Mouse (Mus musculus) midbrain, embryonic 11.5 days (tissue): Measurements from ENCODE around the gene Serpina5. TPM values are rescaled to one million over a fixed set of nuclear protein-coding genes. Genes with fewer than 3 reads are reported as not detected.

ENCODE experiments used
- ATAC-seq: fragments of 200-750 bp; cut with Nextera tagmentation; 2 replicates; pipeline ENCODE4 v1.8.0; 2017; ENCODE audit warnings: moderate TSS enrichment, moderate library complexity; ENCODE audit not compliant: low FRiP score
- DNase-seq: peaks from one replicate; pipeline ENCODE4 v3.0.0; 2015; ENCODE audit warnings: low spot score; ENCODE audit errors: missing footprints
- H3K27ac ChIP-seq: fragments of 300-500 bp; sonication (generic); 2 replicates; pipeline ENCODE4 v1.5.1; 2014; ENCODE audit warnings: low read depth, low read length
- H3K27me3 ChIP-seq: fragments of 300-500 bp; sonication (generic); 2 replicates; pipeline ENCODE4 v1.6.1; 2014; ENCODE audit warnings: mild to moderate bottlenecking, low read length, moderate library complexity, mixed read lengths; ENCODE audit not compliant: control insufficient read depth, insufficient read depth
- H3K36me3 ChIP-seq: fragments of 300-500 bp; sonication (generic); 2 replicates; pipeline ENCODE4 v1.6.1; 2014; ENCODE audit warnings: mild to moderate bottlenecking, low read length, moderate library complexity, mixed read lengths; ENCODE audit not compliant: control insufficient read depth, insufficient read depth
- H3K4me1 ChIP-seq: fragments of 300-500 bp; sonication (generic); 2 replicates; pipeline ENCODE4 v1.6.1; 2014; ENCODE audit warnings: low read length; ENCODE audit not compliant: control insufficient read depth, insufficient read depth
- H3K4me2 ChIP-seq: fragments of 300-500 bp; sonication (generic); 2 replicates; pipeline ENCODE4 v1.6.1; 2014; ENCODE audit warnings: mild to moderate bottlenecking, moderate library complexity
- H3K4me3 ChIP-seq: fragments of 300-500 bp; sonication (generic); 2 replicates; pipeline ENCODE4 v1.5.1; 2014; ENCODE audit warnings: low read depth, low read length
- H3K9ac ChIP-seq: fragments of 300-500 bp; sonication (generic); 2 replicates; pipeline ENCODE4 v1.6.1; 2014; ENCODE audit warnings: low read length
- H3K9me3 ChIP-seq: fragments of 300-500 bp; sonication (generic); 2 replicates; pipeline ENCODE4 v1.6.1; 2016; ENCODE audit warnings: low read length; ENCODE audit not compliant: control insufficient read depth
- WGBS: fragments of 180-500 bp; shearing (Covaris S2); extraction: QIAGEN DNeasy Blood & Tissue Kit; methylation state at CpG from one replicate; pipeline ENCODE4 v1.1.7; 2014; 5-methylcytosine and 5-hydroxymethylcytosine counted together
- polyA plus RNA-seq: library from polyadenylated mRNA; unstranded; fragments of >200 nt; fragmentation: Nextera tagmentation; extraction: Ambion mirVana; gene quantifications from 2 replicates; pipeline ENCODE4 v1.2.1, GENCODE M21; 2014

Gene Serpina5
- polyA plus RNA-seq, result not detected in 2 replicates

DNA sequence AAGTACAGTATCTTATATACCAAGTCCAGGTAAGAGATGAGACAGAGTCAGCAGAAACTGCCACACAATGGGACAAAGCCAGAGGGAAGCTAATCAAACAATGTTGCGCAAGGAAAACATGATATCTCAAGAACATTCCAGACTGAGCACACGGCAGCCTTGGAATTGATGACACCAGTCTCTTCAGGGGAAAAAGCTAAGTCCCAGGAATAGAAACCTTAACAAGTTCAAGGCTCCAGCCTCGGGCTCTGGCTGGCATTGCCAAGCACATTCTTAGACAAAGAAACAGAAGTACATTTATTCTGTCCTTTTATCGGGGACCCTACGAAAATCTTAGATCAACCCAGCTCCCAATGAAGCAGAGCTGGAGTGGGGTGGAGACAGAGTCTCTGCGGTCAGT, at the start of gene Serpina5:
Gene Serpina5, plus strand, starts transcription at position 346 of the 400 bp plus-strand sequence.
- Histone ChIP-seq H3K36me3 (no peaks in the 10 kb centered on the region), H3K9me3 (no peaks in the 10 kb centered on the region), H3K27me3 (no peaks in the 10 kb centered on the region), H3K4me1 (no peaks in the 10 kb centered on the region), H3K9ac (no peak within 1 kb of the TSS), H3K27ac (no peak within 1 kb of the TSS), H3K4me3 (no peak within 1 kb of the TSS), H3K4me2 (no peak within 1 kb of the TSS)
- 88% methylated on average over 6 of the region's 6 CpGs for WGBS
- ATAC-seq (no peak), DNase-seq (no peak)

DNA sequence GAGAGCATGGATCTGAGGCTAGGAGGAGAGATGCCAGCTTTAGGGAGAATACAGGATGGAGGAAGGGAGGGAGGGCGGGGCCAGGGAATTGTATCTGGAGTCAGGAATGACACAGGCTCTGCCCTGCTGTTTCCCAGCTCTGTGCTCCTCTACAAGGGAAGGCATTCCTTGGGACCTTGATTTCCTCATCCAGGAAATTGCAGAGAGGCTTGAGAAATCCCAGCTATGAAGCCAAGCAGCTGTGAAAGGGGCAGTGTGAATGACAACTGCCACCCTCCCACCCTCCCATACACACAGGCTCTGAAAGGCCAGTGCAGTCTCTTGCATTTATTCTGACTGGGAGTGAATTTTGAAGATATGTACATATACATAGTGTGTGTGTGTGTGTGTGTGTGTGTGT, 46.9 kb upstream of the Serpina5 start:
- H3K27ac ChIP-seq, result no peak overlapping the region
- 41% methylated on average over 1 of the region's 1 CpGs for WGBS
- DNase-seq, result no peak
- H3K9me3 ChIP-seq, result no peaks in the 10 kb centered on the region
- ATAC-seq, result no peak
- H3K36me3 ChIP-seq, result no peaks in the 10 kb centered on the region
- no peak overlapping the region for H3K9ac ChIP-seq
- H3K27me3 ChIP-seq, result no peaks in the 10 kb centered on the region
- H3K4me2 ChIP-seq, result no peak overlapping the region
- no peak overlapping the region for H3K4me3 ChIP-seq
- no peaks in the 10 kb centered on the region for H3K4me1 ChIP-seq

DNA sequence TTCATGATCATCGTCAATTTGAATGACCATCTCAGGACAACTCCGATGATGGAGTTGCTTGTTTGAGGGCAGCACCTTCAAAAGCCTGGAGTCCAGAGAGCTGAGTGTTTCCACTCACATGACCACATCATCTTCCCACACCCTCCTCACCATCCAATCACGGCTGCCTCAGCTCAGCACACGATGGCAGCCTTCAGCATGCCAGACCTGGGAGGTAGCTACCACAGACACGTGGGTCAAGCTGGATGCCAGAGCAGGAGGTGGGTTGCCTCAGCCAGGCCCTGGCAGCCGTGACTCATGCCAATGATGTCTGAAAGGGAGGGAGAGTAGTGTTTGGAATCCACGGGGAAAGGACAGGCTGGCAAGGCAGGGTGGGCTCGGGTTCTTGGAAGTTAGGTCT, 45.2 kb upstream of the Serpina5 start:
- Histone ChIP-seq H3K9me3 (no peaks in the 10 kb centered on the region), H3K27ac (no peak overlapping the region)

DNA sequence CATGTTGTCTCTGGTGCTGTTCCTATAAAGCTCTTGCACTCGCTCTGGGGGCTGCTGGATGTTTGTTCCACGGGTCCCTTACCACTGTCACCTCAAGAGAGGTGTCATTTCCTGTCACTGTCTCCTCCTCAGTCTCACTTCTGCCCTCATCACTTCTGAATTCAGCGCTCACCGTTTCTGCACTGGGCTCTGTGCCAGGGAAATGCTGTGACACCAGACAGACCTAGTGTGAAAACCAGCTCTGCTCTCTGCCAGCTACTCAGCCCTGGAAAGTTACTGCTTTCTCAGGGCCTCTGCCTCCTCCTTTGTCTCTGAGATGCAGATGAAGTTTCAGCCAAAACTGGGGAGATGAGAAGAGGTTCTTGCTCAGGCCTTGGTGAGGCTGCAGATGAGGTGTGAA, 43.9 kb upstream of the Serpina5 start:
- H3K4me1 ChIP-seq, result no peaks in the 10 kb centered on the region
- no peak overlapping the region for H3K9ac ChIP-seq
- H3K27ac ChIP-seq, result no peak overlapping the region
- no peak overlapping the region for H3K4me3 ChIP-seq
- H3K27me3 ChIP-seq, result no peaks in the 10 kb centered on the region
- H3K4me2 ChIP-seq, result no peak overlapping the region
- DNase-seq, result no peak
- no peak for ATAC-seq
- no peaks in the 10 kb centered on the region for H3K9me3 ChIP-seq
- H3K36me3 ChIP-seq, result no peaks in the 10 kb centered on the region
- 72% methylated on average over 4 of the region's 4 CpGs for WGBS

More for the DNA sequence above, 45.2 kb upstream of the Serpina5 start:
- no peaks in the 10 kb centered on the region for H3K4me1 ChIP-seq
- no peak overlapping the region for H3K4me3 ChIP-seq
- no peaks in the 10 kb centered on the region for H3K27me3 ChIP-seq
- H3K4me2 ChIP-seq, result no peak overlapping the region
- WGBS, result 83% methylated on average over 8 of the region's 8 CpGs
- DNase-seq, result no peak
- H3K36me3 ChIP-seq, result no peaks in the 10 kb centered on the region
- H3K9ac ChIP-seq, result no peak overlapping the region
- ATAC-seq, result no peak

DNA sequence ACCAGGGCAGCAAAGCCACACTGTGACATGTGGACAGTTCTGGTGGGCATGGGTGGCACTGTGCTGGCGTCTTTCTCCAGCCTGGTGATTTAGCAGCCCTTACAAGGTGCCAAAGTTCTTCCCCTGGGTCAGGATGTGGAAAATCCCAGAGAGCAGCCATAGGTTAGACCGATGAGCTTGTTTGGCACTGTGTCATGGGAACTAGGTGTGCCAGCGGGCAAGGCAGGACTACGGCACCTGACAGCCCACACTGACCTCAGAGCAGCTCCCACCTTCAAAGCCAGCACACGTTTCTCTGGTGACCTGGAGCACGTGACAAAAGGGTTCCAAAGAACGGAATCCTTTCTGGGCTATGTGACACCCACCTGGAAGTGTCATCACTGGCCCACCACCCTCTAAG, 43.4 kb upstream of the Serpina5 start:
- ATAC-seq, result no peak
- no peak overlapping the region for H3K27ac ChIP-seq
- 86% methylated on average over 7 of the region's 7 CpGs for WGBS
- no peak overlapping the region for H3K4me3 ChIP-seq
- no peaks in the 10 kb centered on the region for H3K36me3 ChIP-seq
- H3K9ac ChIP-seq, result no peak overlapping the region
- H3K4me1 ChIP-seq, result no peaks in the 10 kb centered on the region
- H3K27me3 ChIP-seq, result no peaks in the 10 kb centered on the region
- no peak overlapping the region for H3K4me2 ChIP-seq
- no peaks in the 10 kb centered on the region for H3K9me3 ChIP-seq
- DNase-seq, result no peak

DNA sequence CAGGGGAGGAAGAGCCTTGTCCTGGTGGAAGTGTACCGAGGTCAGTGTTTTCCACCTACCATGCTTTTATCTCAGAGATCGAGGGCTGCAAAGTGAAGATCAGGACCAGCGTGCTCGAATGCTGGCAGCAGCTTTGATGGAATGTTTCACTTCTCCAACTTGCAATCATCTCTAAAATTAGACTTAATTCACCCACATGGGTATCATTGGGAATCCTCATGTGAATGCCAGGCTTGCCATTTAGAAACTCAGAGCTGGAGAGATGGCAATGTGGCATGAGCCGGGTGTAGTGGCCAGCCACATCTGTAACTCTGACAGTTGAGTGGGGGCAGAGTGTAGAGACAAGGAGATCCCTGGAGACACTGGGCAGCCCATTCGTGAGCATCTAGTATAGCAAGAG, 40.8 kb upstream of the Serpina5 start:
- no peak overlapping the region for H3K4me3 ChIP-seq
- no peak overlapping the region for H3K27ac ChIP-seq
- no peaks in the 10 kb centered on the region for H3K36me3 ChIP-seq
- no peaks in the 10 kb centered on the region for H3K27me3 ChIP-seq
- no peak overlapping the region for H3K9ac ChIP-seq
- no peak for ATAC-seq
- H3K9me3 ChIP-seq, result no peaks in the 10 kb centered on the region
- no peak overlapping the region for H3K4me2 ChIP-seq
- no peaks in the 10 kb centered on the region for H3K4me1 ChIP-seq
- WGBS, result 87% methylated on average over 6 of the region's 6 CpGs
- no peak for DNase-seq

DNA sequence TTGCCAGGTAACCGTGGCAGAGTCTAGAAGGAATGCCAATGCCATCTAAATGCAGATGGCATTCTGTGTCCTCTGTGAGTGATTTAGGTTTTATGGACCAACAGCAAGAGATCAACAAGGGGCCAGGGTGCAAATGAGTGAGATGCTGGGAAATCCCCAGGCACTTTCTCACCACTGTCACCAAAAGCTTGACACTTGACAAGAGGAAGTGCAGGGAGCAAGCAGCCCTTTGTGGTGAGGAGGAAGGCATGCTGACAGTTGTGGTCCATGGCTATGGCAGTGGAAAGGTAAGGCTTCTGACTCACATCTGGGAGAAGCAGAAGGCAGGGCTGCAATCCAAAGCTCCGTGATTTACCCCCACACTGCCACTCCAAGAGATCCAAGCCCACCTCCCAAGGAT, 39.1 kb upstream of the Serpina5 start:
- H3K27me3 ChIP-seq, result no peaks in the 10 kb centered on the region
- 56% methylated on average over 2 of the region's 2 CpGs for WGBS
- DNase-seq (no peak), ATAC-seq (no peak)
- H3K4me2 ChIP-seq, result no peak overlapping the region
- no peak overlapping the region for H3K4me3 ChIP-seq
- no peak overlapping the region for H3K9ac ChIP-seq
- no peaks in the 10 kb centered on the region for H3K36me3 ChIP-seq
- H3K4me1 ChIP-seq, result no peaks in the 10 kb centered on the region
- no peak overlapping the region for H3K27ac ChIP-seq
- H3K9me3 ChIP-seq, result no peaks in the 10 kb centered on the region

DNA sequence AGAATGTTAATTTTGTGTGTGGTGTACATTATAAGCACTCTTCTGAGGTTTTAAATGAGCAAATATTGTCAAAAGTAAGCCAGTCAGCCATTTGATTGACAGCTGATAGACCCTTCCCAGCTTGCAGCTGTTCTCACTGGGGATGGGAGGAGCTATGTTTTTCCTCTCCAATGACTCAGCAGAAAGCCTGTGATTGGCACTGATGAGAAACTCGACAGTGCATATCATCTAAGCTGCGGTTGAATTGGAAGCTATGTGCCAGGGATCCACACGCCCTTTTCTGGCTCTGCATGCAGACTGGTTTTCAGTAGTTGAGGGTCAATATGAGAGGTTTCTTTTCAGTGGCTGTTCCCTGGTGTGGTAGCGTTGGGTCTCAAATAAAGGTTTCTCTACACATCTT, 36.4 kb upstream of the Serpina5 start:
- Histone ChIP-seq H3K9me3 (no peaks in the 10 kb centered on the region), H3K9ac (no peak overlapping the region), H3K27me3 (no peaks in the 10 kb centered on the region), H3K4me1 (no peaks in the 10 kb centered on the region), H3K36me3 (no peaks in the 10 kb centered on the region), H3K27ac (no peak overlapping the region), H3K4me2 (no peak overlapping the region), H3K4me3 (no peak overlapping the region)
- ATAC-seq (no peak), DNase-seq (no peak)
- 46% methylated on average over 4 of the region's 4 CpGs for WGBS

DNA sequence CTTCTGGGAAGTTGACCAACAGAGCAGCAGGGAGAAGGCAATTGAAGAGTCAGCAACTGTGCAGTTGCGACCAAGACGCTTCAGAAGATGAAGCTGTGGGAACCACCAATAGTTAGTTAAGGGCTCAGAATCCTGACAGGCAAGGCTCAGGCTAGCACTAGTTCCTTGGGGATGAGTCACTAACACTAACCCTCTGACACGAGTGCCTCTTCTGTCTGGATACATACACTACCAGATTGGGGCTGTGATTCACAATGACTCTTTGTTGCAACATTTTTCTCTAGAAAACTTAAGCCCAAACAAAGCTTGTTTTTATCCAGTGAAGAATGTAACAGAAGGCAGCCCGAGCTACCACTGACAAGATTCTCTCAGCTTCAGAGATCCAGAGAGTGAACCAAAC, 35.9 kb upstream of the Serpina5 start:
- Histone ChIP-seq H3K4me2 (no peak overlapping the region), H3K9me3 (no peaks in the 10 kb centered on the region), H3K4me3 (no peak overlapping the region), H3K27me3 (no peaks in the 10 kb centered on the region), H3K4me1 (no peaks in the 10 kb centered on the region), H3K27ac (no peak overlapping the region), H3K36me3 (no peaks in the 10 kb centered on the region), H3K9ac (no peak overlapping the region)
- no peak for DNase-seq
- WGBS, result 72% methylated on average over 4 of the region's 4 CpGs
- ATAC-seq, result no peak

DNA sequence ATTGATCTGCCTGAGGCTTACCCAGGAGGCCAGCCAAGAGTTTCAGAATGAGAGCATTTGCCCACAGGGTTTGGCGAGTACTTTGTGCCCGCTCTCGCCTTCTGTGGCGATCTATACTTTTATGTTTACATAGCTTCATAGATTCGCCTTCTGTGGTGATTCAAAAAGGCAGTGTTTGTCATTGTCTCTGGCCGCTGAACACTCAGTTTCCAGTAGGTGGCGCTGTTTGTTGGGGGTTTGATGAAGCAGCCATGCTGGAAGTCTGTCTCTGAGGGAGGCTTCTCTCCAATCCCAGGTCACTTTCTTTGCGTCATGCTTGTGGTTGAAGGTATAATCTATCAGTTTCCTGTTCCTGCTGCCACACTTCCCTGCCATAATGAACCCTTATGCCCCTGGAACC, 34.7 kb upstream of the Serpina5 start:
- no peaks in the 10 kb centered on the region for H3K27me3 ChIP-seq
- ATAC-seq (peak; percentile 31; the same call in 1 of the 2 replicates), DNase-seq (peak; percentile 97)
- no peak overlapping the region for H3K27ac ChIP-seq
- no peak overlapping the region for H3K4me3 ChIP-seq
- no peaks in the 10 kb centered on the region for H3K9me3 ChIP-seq
- no peak overlapping the region for H3K4me2 ChIP-seq
- H3K9ac ChIP-seq, result peak overlapping the region; percentile 16; the same call in 1 of the 2 replicates
- no peaks in the 10 kb centered on the region for H3K36me3 ChIP-seq
- 25% methylated on average over 8 of the region's 8 CpGs for WGBS
- no peaks in the 10 kb centered on the region for H3K4me1 ChIP-seq
